Mouse (Mus musculus) G1E (cell line): ENCODE data around the gene Plch2.

Experiments
- CTCF ChIP-seq: IDR thresholded peaks from 2 replicates; pipeline ENCODE4 v1.5.1; 2012; ENCODE audit warnings: low read depth, low read length, inconsistent platforms, mixed read lengths
- GATA1 ChIP-seq: IDR thresholded peaks from 2 replicates; pipeline ENCODE4 v1.6.1; 2012; ENCODE audit warnings: borderline replicate concordance, low read length, inconsistent platforms, mixed read lengths
- GATA2 ChIP-seq: IDR thresholded peaks from 2 replicates; pipeline ENCODE4 v1.6.1; 2012; ENCODE audit warnings: low read depth, low read length, inconsistent platforms, borderline replicate concordance
- POLR2AphosphoS5 ChIP-seq: IDR thresholded peaks from 2 replicates; pipeline ENCODE4 v1.6.1; 2012; ENCODE audit warnings: low read depth, low read length, inconsistent platforms; ENCODE audit not compliant: insufficient replicate concordance
- TAL1 ChIP-seq: conservative IDR thresholded peaks from 2 replicates; pipeline ENCODE4 v1.6.1; 2012; ENCODE audit warnings: low read depth, low read length, inconsistent platforms, mixed read lengths

DNA sequence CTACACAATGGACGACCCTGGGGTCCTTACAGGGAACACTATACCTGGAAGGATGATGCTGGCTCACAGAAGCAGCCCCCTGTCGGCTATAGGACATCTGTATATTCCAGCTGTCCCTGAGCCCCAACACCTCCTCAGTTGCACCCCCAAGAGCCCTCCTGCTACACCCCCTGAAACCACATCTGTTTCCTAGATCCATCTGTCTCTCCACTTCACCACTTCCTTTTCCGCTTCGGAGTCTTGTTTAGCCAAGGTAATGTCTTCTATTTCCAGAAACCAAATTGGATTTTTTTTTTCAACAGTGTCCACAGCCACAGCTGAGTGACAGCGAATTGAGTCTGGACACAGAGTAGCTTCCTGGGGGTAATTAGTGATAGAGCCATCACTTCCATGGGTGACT, 57.2 kb downstream of the Plch2 start:
- TF ChIP-seq CTCF (no peak), TAL1 (no peak), GATA1 (no peak), POLR2AphosphoS5 (no peak), GATA2 (no peak)
